Mouse (Mus musculus) right cerebral cortex, postnatal 4 days (tissue): ENCODE measurements at regions not wholly inside any gene's neighbourhood (a gene's known extent, or its start where the extent isn't known, plus 50 kb on each side); places are given as distances from the start of the nearest gene placed in this dataset.

Experiments
- DNase-seq: peaks from one replicate; pipeline ENCODE4 v3.0.0-alpha.2; 2022

GRCm38 (mm10) chr15:27137580-27137979 lies 242.2 kb upstream of the Fbxl7 start:
- DNase-seq = peak; percentile 2

- no peak for DNase-seq
Observed at GRCm38 (mm10) chr15:27145860-27146259, 250.5 kb upstream of the Fbxl7 start.

DNA sequence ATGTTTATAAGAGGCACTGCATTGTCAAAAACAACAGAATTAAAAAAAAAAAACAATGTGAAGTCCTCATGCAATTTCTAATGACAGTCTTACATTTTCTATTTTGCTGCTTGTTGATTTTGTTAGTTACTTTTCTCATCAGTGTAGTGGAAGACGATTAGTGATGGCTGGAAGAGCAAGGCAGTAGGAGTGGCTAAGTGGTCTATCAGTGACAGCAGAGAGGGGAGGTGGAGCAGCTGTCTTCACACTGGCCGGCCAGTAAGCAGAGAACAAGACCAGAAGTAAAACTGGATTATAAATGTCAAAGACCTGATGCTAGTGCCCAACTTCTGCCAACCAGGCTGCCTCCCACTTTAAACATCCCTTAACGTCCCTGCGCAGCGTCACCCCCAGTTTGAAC lies 265.6 kb upstream of the Fbxl7 start:
- DNase-seq = no peak

- DNase-seq = no peak
Observed at GRCm38 (mm10) chr15:27167484-27167883, 272.1 kb upstream of the Fbxl7 start.

GRCm38 (mm10) chr15:27169846-27170245 lies 274.5 kb upstream of the Fbxl7 start:
- no peak for DNase-seq

GRCm38 (mm10) chr15:27173506-27173905 lies 278.1 kb upstream of the Fbxl7 start:
- no peak for DNase-seq

DNA sequence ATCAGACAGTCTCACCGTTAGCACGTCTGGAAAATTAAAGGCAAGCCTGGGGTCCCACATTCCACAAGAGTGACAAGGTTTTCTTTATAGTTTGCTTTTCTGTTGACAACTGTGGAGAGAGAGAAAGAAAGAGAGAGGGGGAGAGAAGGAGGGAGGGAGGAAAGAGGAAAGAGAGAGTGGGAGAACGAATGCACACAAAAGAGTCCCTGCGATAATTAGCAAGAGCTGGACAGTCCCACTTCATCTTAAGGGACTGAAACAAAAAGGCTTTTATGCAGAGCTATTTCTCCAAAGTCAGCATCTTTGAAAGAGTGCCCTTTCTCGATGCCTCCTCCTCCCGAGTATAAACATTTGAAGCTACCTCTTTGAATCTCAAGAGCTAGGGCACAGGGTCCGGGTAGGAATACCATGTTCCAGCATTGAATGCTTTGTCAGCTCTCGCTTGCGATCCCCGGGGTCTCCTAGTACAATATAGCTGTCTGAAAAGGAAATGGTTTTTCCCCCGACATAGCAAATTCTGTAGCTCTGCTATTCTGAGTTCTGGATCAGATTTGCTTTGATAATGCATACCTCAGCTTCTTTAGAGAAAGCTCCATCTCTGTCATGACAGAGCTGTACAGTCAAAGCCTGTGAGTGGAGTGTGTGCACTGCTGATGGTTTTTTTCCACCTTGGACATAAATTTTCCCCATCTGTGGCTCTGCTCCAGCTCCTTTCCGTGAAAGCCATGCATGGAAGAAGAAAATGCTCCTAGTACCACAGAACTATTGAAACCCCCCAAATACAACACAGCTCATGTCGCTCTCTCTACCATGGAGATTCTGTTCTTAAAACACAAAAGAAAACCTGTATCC lies 282.9 kb upstream of the Fbxl7 start:
- DNase-seq = peak; percentile 7

DNA sequence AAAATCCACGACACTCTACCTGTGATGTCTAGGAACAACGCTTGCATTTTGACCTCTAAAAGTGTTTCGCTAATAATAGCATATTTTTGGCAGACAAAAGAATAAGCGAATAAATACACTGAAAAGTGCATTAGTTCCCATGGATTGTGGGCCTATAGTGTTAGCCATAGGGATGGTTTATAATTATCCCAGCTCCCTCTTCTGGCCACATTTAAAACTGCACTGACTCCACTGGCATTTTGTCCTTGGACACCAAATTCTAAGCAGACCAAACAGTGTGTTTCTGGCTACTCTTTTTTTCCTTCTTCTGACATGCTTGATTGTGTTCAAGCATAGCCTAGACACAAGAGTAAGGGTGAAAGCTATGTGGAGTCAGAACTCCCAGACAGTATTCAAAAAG lies 276.8 kb upstream of the Ank start:
- DNase-seq = peak; percentile 59

DNA sequence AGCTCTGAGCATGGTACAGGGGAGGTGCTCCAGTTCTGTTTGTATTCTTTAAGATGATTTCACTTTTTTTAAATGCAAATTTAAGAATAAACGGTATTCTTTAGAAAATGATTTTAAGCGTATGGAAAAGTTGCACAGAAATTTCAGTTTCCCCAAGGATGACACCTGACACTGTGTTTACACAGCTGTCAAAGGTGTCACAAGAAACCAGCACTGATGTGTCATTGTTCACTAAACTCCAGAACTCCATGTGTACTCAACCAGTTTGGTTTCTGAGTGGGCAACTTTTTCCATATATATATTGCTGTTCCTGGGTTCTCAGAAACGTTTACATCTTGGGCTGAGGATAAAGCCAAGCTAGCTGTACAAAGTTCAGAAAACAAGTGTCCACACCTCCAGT lies 265.0 kb upstream of the Ank start:
- DNase-seq = no peak

- no peak for DNase-seq
Observed at GRCm38 (mm10) chr15:27204888-27205287, 261.6 kb upstream of the Ank start.

DNA sequence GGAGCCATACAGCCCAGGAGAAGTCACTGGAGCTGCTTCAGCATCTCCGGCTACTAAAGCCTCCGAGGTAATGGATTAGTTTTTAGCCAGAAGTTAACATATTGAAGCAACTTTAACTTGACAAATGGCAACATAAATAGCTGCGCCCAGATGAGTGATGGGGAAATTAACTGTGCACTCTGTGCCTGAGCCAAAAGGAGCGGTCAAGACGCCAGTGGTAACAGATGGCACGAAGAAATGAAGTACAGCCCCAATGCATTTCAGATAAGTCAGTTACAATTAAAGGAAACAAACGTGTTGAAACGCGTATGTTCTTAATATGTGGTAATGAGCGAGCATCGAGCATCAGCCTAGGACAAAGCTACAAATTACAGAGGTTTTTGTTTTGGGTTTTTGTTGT lies 259.0 kb upstream of the Ank start:
- DNase-seq = no peak

DNA sequence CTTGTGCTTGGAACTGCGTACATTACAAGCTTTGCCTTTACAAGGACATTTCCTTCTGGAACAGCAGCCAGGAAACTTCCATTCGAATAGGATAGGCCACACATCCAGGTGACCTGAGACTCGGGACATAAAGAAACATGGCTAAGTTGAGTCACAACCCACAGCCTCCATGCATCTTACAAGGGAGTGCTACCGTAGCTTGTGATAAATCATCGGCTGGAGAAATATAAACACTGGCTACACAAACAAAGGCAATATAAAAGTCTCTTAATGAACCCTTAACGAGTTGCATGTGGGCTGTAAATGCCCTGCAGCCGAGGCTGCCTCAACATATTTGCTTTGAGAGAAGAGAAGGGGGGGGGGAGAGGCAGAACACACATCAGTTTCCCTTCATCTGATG lies 250.1 kb upstream of the Ank start:
- DNase-seq = no peak

- DNase-seq = no peak
Observed at GRCm38 (mm10) chr15:27219126-27219738, 247.2 kb upstream of the Ank start.

GRCm38 (mm10) chr15:27223610-27224511 lies 242.6 kb upstream of the Ank start:
- no peak for DNase-seq

GRCm38 (mm10) chr15:27224512-27224850 lies 242.0 kb upstream of the Ank start:
- no peak for DNase-seq

DNA sequence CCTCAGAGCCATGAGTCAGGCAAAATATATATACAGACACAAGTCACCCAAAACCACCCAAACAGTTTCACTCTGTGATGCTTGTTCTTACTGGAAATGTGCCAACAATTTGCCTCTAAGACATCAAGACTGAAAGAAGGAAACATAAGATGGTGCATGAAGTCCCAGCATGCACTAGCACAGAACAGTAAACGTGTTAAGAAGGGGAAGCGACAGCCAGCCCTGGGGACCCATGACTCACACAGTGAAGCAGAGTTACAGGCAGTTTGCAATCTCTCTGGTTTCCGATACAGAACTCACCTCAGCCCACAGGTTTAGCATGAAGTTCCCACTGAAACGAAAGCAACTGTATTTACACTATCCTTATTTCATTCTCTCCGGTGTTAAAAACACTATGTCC lies 233.7 kb upstream of the Ank start:
- DNase-seq = no peak

DNA sequence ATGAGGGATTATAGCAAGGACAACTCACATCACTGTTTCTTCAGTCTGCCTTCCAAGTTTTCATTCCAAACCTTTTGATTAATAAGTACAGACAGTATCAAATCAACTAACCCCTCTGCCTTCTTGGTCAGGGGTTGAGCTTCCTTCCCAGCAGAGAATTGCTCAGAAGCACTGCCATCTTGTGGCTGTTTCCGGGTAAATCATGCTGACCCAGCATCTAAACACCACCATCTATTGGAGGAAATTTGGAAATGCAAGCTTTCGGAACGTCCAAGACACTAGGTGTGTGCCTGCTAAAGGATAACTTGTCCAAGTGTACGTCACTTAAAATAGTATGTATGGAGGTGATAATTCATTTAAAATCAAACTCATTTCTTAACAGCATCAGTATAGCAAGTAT lies 231.7 kb upstream of the Ank start:
- DNase-seq = peak; percentile 72

DNA sequence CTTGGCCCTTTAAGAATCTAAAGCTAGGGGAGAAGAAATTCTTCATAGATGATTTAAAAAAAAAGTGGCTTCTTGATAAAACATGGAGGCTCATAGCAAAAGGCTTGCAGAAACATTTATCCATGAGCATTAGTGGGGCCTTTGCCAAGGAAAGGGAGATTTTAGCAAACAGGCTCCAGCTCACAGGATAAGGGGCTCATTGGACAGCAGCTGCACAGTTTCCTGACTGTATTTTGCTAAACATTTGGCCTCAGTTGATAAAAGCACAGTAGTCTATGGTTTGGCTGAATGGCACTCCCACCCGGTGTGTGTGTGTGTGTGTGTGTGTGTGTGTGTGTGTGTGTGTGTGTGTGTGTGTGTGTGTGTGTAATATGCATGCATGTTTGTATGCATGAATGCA lies 228.2 kb upstream of the Ank start:
- DNase-seq = no peak

DNA sequence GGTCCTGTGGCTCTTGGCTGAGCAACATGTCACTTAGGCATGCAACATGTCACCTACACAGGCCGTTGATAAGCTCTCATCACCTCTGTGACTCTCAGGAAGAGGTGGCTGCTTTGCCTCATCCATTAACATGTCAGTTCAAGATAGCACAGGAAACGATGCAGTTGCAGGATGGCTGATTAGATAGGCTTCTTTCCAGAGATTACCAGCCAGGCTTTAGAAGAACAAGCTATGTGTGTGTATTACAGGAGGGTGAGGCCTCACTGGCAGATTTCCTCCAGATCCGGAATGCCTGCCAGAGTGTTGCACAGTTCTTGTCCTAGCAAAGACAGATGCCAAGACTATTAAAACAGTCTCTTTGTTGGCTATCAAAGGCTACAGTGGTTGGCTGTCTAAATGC lies 220.2 kb upstream of the Ank start:
- DNase-seq = no peak

DNA sequence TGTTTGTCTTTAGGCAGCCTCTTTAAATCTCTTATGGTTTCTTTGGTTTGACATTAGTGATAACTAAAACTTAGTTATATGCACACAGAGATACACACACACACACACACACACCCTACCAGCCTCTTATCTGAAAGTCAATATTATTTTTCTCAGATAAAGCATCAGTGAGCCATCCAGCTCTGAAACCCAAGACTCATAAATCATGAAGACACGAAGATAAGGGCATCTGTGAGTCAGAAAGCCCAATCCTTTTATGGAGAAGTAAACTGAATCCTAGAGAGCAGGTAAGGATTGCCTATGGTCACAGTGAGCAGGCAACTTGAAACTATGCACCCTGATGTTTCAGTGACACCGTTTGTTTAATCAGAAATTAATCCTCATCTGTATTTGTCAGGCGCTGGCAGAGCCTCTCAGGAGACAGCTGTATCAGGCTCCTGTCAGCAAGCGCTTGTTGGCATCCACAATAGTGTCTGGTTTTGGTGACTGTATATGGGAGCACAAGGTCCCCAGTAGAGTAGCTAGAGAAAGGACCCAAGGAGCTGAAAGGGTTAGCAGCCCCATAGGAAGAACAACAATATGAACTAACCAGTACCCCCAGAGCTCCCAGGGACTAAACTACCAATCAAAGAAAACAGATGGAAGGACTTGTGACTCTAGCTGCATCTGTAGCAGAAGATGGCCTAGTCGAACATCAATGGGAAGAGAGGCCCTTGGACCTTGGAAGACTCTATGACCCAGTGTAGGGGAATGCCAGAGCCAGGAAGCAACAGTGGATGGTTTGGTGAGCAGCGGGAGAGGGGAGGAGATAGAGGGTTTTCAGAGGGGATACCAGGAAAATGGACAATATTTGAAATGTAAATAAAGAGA lies 207.3 kb upstream of the Ank start:
- no peak for DNase-seq

DNA sequence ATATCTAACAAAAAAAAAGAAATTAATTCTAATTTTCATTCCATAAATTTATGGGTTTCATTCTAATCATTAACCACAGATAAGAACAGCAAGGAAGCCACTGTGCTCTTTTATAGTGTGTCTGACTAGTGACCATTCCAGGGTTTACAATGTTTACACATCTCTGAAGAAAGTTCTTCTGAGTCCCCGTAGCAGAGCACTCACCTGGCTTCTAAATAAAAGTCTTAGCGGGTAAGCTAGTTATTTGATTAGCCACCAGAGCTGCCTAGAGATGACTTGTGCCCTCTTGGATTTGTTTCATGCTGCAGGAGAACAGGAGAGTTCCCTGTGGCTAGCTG lies 206.7 kb upstream of the Ank start:
- DNase-seq = no peak

- DNase-seq = no peak
Observed at GRCm38 (mm10) chr15:27270203-27270602, 196.3 kb upstream of the Ank start.

DNA sequence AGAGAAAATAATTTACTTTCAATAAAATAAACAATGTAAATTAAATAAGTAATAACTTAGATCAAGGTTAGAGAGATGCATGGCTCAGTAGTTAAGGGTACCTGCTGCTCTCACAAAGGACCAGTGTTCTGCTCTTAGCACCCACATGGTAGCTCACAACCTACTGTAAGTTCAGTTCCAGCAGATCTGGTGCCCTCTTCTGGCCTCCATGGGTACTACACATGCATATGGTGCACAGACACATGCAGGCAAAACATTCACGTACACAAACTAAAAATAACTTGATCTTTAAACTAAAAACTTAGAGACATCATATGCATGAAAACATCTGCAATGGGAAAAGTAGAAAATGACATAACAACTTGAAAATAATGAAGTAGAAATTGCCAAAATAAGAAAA lies 184.2 kb upstream of the Ank start:
- DNase-seq = no peak
